Mouse (Mus musculus) liver, embryonic 15.5 days (tissue): ENCODE results near the gene Nhlh1. TPM values are rescaled to one million over a fixed set of nuclear protein-coding genes. Genes with fewer than 3 reads are reported as not detected.

Source experiments
- ATAC-seq: fragments of 200-750 bp; cut with Nextera tagmentation; 2 replicates; pipeline ENCODE4 v1.8.0; 2017; ENCODE audit warnings: moderate number of reproducible peaks, mild to moderate bottlenecking, moderate library complexity; ENCODE audit not compliant: insufficient read depth
- H3K27ac ChIP-seq: fragments of 300-500 bp; sonication (generic); replicated peaks from 2 replicates; pipeline ENCODE4 v1.5.1; 2015; ENCODE audit warnings: mild to moderate bottlenecking, inconsistent platforms
- H3K27me3 ChIP-seq: fragments of 300-500 bp; sonication (generic); 2 replicates; pipeline ENCODE4 v1.6.1; 2015; ENCODE audit warnings: mild to moderate bottlenecking, inconsistent platforms
- H3K36me3 ChIP-seq: fragments of 300-500 bp; sonication (generic); replicated peaks from 2 replicates; pipeline ENCODE4 v1.6.1; 2015; ENCODE audit warnings: moderate library complexity, mild to moderate bottlenecking, inconsistent platforms
- H3K4me1 ChIP-seq: fragments of 300-500 bp; sonication (generic); replicated peaks from 2 replicates; pipeline ENCODE4 v1.6.1; 2015; ENCODE audit warnings: inconsistent platforms
- H3K4me2 ChIP-seq: fragments of 300-500 bp; sonication (generic); 2 replicates; pipeline ENCODE4 v1.6.1; 2015; ENCODE audit warnings: moderate library complexity, mild to moderate bottlenecking, inconsistent platforms
- H3K4me3 ChIP-seq: fragments of 300-500 bp; sonication (generic); replicated peaks from 2 replicates; pipeline ENCODE4 v1.5.1; 2015; ENCODE audit warnings: mild to moderate bottlenecking, inconsistent platforms
- H3K9ac ChIP-seq: fragments of 300-500 bp; sonication (generic); 2 replicates; pipeline ENCODE4 v1.6.1; 2015; ENCODE audit warnings: moderate library complexity, mild to moderate bottlenecking, inconsistent platforms
- H3K9me3 ChIP-seq: fragments of 300-500 bp; sonication (generic); replicated peaks from 2 replicates; pipeline ENCODE4 v1.6.1; 2016; ENCODE audit warnings: inconsistent platforms
- WGBS: fragments of 180-500 bp; shearing (Covaris S2); methylation state at CpG from one replicate; pipeline ENCODE4 v1.1.7; 2015; ENCODE audit warnings: mixed read lengths; ENCODE audit not compliant: insufficient replicate concordance; 5-methylcytosine and 5-hydroxymethylcytosine counted together
- polyA plus RNA-seq: library from polyadenylated mRNA; unstranded; fragments of >200 nt; fragmentation: Nextera tagmentation; extraction: Ambion mirVana; gene quantifications from 2 replicates; pipeline ENCODE4 v1.2.1, GENCODE M21; 2015

Nhlh1 gene
- polyA plus RNA-seq, 1 experiment from 2014 or later = not detected

- H3K9me3 ChIP-seq = no peaks in the 10 kb centered on the region
- H3K4me3 ChIP-seq = no peak overlapping the region
- H3K27ac ChIP-seq = no peak overlapping the region
- H3K27me3 ChIP-seq = no peaks in the 10 kb centered on the region
- 78% methylated on average over 9 of the region's 9 CpGs for WGBS
- no peak for ATAC-seq
- no peaks in the 10 kb centered on the region for H3K4me1 ChIP-seq
- no peak overlapping the region for H3K4me2 ChIP-seq
- H3K9ac ChIP-seq = no peak overlapping the region
- H3K36me3 ChIP-seq = no peaks in the 10 kb centered on the region
These were observed 42.6 kb downstream of the Nhlh1 start for GRCm38 (mm10) chr1:172014771-172015170.

- Histone ChIP-seq H3K9me3 (no peaks in the 10 kb centered on the region), H3K36me3 (0 out of 2 replicates have a peak, but pooled peaks cover 4% of the 10 kb centered on the region)
- no peak for ATAC-seq
These were observed 45.3 kb downstream of the Nhlh1 start for GRCm38 (mm10) chr1:172012030-172012429.

GRCm38 (mm10) chr1:172010042-172010824 is 47.1 kb downstream of the Nhlh1 start:
- H3K9me3 ChIP-seq = no peaks in the 10 kb centered on the region
- H3K36me3 ChIP-seq = 0 out of 2 replicates have a peak, but pooled peaks cover 4% of the 10 kb centered on the region
- no peak overlapping the region for H3K4me3 ChIP-seq
- no peak overlapping the region for H3K4me2 ChIP-seq
- 80% methylated on average over 20 of the region's 20 CpGs for WGBS
- no peak overlapping the region for H3K9ac ChIP-seq
- no peaks in the 10 kb centered on the region for H3K27me3 ChIP-seq
- no peak overlapping the region for H3K27ac ChIP-seq
- ATAC-seq = no peak
- H3K4me1 ChIP-seq = no peaks in the 10 kb centered on the region

More at GRCm38 (mm10) chr1:172012030-172012429, 45.3 kb downstream of the Nhlh1 start:
- Histone ChIP-seq H3K4me3 (no peak overlapping the region), H3K9ac (no peak overlapping the region), H3K27ac (no peak overlapping the region), H3K4me2 (no peak overlapping the region), H3K27me3 (no peaks in the 10 kb centered on the region), H3K4me1 (no peaks in the 10 kb centered on the region)
- WGBS = 31% methylated on average over 5 of the region's 5 CpGs

GRCm38 (mm10) chr1:172009406-172009805 is 48.0 kb downstream of the Nhlh1 start:
- no peak overlapping the region for H3K27ac ChIP-seq
- no peaks in the 10 kb centered on the region for H3K27me3 ChIP-seq
- no peak for ATAC-seq
- H3K4me3 ChIP-seq = no peak overlapping the region
- no peak overlapping the region for H3K9ac ChIP-seq
- H3K4me1 ChIP-seq = no peaks in the 10 kb centered on the region
- H3K9me3 ChIP-seq = no peaks in the 10 kb centered on the region
- H3K4me2 ChIP-seq = no peak overlapping the region
- 90% methylated on average over 21 of the region's 21 CpGs for WGBS
- 0 out of 2 replicates have a peak, but pooled peaks cover 4% of the 10 kb centered on the region for H3K36me3 ChIP-seq

- Histone ChIP-seq H3K27me3 (no peaks in the 10 kb centered on the region), H3K4me1 (no peaks in the 10 kb centered on the region), H3K9me3 (no peaks in the 10 kb centered on the region), H3K4me2 (no peak overlapping the region), H3K36me3 (0 out of 2 replicates have a peak, but pooled peaks cover 4% of the 10 kb centered on the region), H3K27ac (no peak overlapping the region), H3K4me3 (no peak overlapping the region), H3K9ac (no peak overlapping the region)
- no peak for ATAC-seq
- WGBS = 75% methylated on average over 9 of the region's 9 CpGs
These were observed 49.0 kb downstream of the Nhlh1 start for GRCm38 (mm10) chr1:172008351-172008750.

- ATAC-seq = no peak
- no peak overlapping the region for H3K9ac ChIP-seq
- no peak overlapping the region for H3K4me2 ChIP-seq
- no peaks in the 10 kb centered on the region for H3K27me3 ChIP-seq
- H3K4me3 ChIP-seq = no peak overlapping the region
- H3K4me1 ChIP-seq = no peaks in the 10 kb centered on the region
- no peaks in the 10 kb centered on the region for H3K9me3 ChIP-seq
- 0 out of 2 replicates have a peak, but pooled peaks cover 4% of the 10 kb centered on the region for H3K36me3 ChIP-seq
- WGBS = 81% methylated on average over 21 of the region's 21 CpGs
- H3K27ac ChIP-seq = no peak overlapping the region
These were observed 49.6 kb downstream of the Nhlh1 start for GRCm38 (mm10) chr1:172007761-172008160.

Other genes with a start within 250 kb of the Nhlh1 start
- gene Cd84, start 217.9 kb downstream of the Nhlh1 start, polyA plus RNA-seq = 5.4 and 6.2 TPM in 2 replicates
- gene Gm10521, start 161.9 kb downstream of the Nhlh1 start, polyA plus RNA-seq = not detected in 2 replicates
- 1.8 and 2.7 TPM in 2 replicates for gene Slamf6, start 140.1 kb downstream of the Nhlh1 start, polyA plus RNA-seq
- 0.66 and 0.81 TPM in 2 replicates for gene Vangl2, start 29.1 kb downstream of the Nhlh1 start, polyA plus RNA-seq
- 70.1 and 73.6 TPM in 2 replicates for gene Copa, start 25.0 kb upstream of the Nhlh1 start, polyA plus RNA-seq
- 37.6 and 43.5 TPM in 2 replicates for gene Ncstn, start 25.2 kb upstream of the Nhlh1 start, polyA plus RNA-seq
- 38.7 and 41.8 TPM in 2 replicates for gene Pex19, start 69.2 kb upstream of the Nhlh1 start, polyA plus RNA-seq
- gene Dcaf8, start 90.5 kb upstream of the Nhlh1 start, polyA plus RNA-seq = 55.3 and 62.8 TPM in 2 replicates
- gene Pea15a, start 149.2 kb upstream of the Nhlh1 start, polyA plus RNA-seq = 20.2 and 22.3 TPM in 2 replicates
- 2.9 and 5.0 TPM in 2 replicates for gene Casq1, start 162.3 kb upstream of the Nhlh1 start, polyA plus RNA-seq
- 0.02 TPM in 1 of 2 replicates, not detected in the other for gene Atp1a4, start 200.8 kb upstream of the Nhlh1 start, polyA plus RNA-seq
- 17.9 and 23.1 TPM in 2 replicates for gene Igsf8, start 204.1 kb upstream of the Nhlh1 start, polyA plus RNA-seq
- 0.39 and 0.40 TPM in 2 replicates for gene Atp1a2, start 240.5 kb upstream of the Nhlh1 start, polyA plus RNA-seq